Mouse (Mus musculus) myocyte (in vitro differentiated cells): ENCODE measurements around the gene Slc25a21.

Source experiments
- E2F4 ChIP-seq: IDR thresholded peaks from one replicate; pipeline ENCODE4 v1.6.1; 2011; ENCODE audit warnings: mild to moderate bottlenecking, control low read depth, moderate library complexity; ENCODE audit not compliant: insufficient read depth
- MYOG ChIP-seq, 3 experiments: IDR thresholded peaks; one replicate each; pipeline ENCODE4 v1.6.1; 2011; ENCODE audit warnings: control low read depth in 2 of 3, low read depth in 2 of 3, mild to moderate bottlenecking in 2 of 3; ENCODE audit not compliant: insufficient read length in 2 of 3, control insufficient read depth in 1 of 3, insufficient read depth in 1 of 3
- POLR2A ChIP-seq: IDR thresholded peaks from one replicate; pipeline ENCODE4 v1.6.1; 2011; ENCODE audit warnings: low read depth, mild to moderate bottlenecking, control low read depth, moderate library complexity; ENCODE audit not compliant: insufficient read length
- POLR2AphosphoS2 ChIP-seq: IDR thresholded peaks from one replicate; pipeline ENCODE4 v1.6.1; 2011; ENCODE audit warnings: low read depth, control low read depth; ENCODE audit not compliant: insufficient read length
- TCF12 ChIP-seq: IDR thresholded peaks from one replicate; pipeline ENCODE4 v1.6.1; 2011; ENCODE audit warnings: mild to moderate bottlenecking, control low read depth; ENCODE audit not compliant: poor library complexity, insufficient read depth, severe bottlenecking
- USF1 ChIP-seq: IDR thresholded peaks from one replicate; pipeline ENCODE4 v1.6.1; 2011; ENCODE audit warnings: low read depth, mild to moderate bottlenecking, control low read depth, moderate library complexity

DNA sequence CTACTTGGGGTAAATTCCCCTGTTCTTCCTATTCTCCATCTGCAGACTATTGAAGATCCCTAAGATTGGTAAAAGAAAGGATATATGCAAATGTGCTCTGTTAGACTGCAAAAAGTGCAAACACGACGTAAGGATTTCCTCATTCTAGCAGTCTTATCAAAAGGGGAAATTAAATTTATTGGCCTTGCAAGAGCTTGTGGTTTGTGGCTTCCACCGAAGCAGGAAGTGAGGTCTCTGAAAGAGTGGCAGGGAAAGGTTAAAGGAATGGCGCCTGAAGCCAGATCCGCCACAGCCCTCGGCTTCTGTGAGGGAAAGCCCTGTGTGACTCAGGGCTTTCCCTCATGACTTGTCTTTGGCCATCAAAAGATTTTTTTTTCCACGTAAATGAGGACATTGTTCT lies 519.7 kb downstream of the Slc25a21 start:
- TF ChIP-seq POLR2A: no peak
- no peak for TF ChIP-seq E2F4
- no peak for TF ChIP-seq USF1
- TF ChIP-seq MYOG (IDR thresholded peaks at IDR 0.05; ENCODE audit: control insufficient read depth in 1 of 3, insufficient read depth in 1 of 3, insufficient read length in 2 of 3, low read depth in 2 of 3): no peak
- TF ChIP-seq TCF12: no peak
- no peak for TF ChIP-seq POLR2AphosphoS2
